Mouse (Mus musculus): ENCODE measurements around the gene Plekhj1. TPM values are rescaled to one million over a fixed set of nuclear protein-coding genes. Genes with fewer than 3 reads are reported as not detected.

Plekhj1 gene
- total and polyA plus RNA-seq, 2 experiments from 2014 or later: 74.4 to 99.4 TPM

GRCm38 (mm10) chr10:80812391-80813041 is 14.1 kb upstream of the Plekhj1 start:
- Histone ChIP-seq H3K9me3 (ENCODE audit: low read length) (no peaks in the 10 kb centered on the region), H3K9ac (replicated peaks; ENCODE audit: low read length) (no peak overlapping the region), H3K36me3 (ENCODE audit: insufficient read depth, low read length) (no peaks in the 10 kb centered on the region), H3K27ac (no peak overlapping the region), H3K4me3 (ENCODE audit: low read length) (no peak overlapping the region), H3K4me1 (ENCODE audit: insufficient read depth, low read length) (peaks cover 14% of the 10 kb centered on the region; the same call in 1 of the 2 replicates), H3K27me3 (ENCODE audit: insufficient read depth, low read length) (peaks cover 5% of the 10 kb centered on the region; the same call in 1 of the 2 replicates), H3K4me2 (ENCODE audit: low read depth, low read length) (no peak overlapping the region)
- no peak for TF ChIP-seq CTCF (IDR thresholded peaks at IDR 0.05; ENCODE audit: low read depth)
- ATAC-seq (no peak), DNase-seq (ENCODE audit: low spot score) (no peak)
- WGBS: 69% methylated on average over 5 of the region's 5 CpGs

- Histone ChIP-seq H3K27ac (no peak overlapping the region), H3K9ac (replicated peaks; ENCODE audit: low read length) (no peak overlapping the region), H3K27me3 (ENCODE audit: insufficient read depth, low read length) (peaks cover 5% of the 10 kb centered on the region; the same call in 1 of the 2 replicates), H3K4me2 (ENCODE audit: low read depth, low read length) (0 out of 2 replicates have a peak overlapping the region, but pooled peaks have one; percentile 23), H3K4me3 (ENCODE audit: low read length) (no peak overlapping the region), H3K9me3 (ENCODE audit: low read length) (no peaks in the 10 kb centered on the region), H3K36me3 (ENCODE audit: insufficient read depth, low read length) (no peaks in the 10 kb centered on the region), H3K4me1 (ENCODE audit: insufficient read depth, low read length) (peaks cover 21% of the 10 kb centered on the region)
- 7% methylated on average over 15 of the region's 20 CpGs for WGBS
- TF ChIP-seq CTCF (IDR thresholded peaks at IDR 0.05; ENCODE audit: low read depth): no peak
- DNase-seq (ENCODE audit: low spot score) (no peak), ATAC-seq (no peak)
Observed at GRCm38 (mm10) chr10:80810084-80810483, 11.7 kb upstream of the Plekhj1 start.

- H3K4me3 ChIP-seq (ENCODE audit: low read length): peak overlapping the region; percentile 8; the same call in 1 of the 2 replicates
- WGBS: 10% methylated on average over 17 of the region's 18 CpGs
- H3K4me1 ChIP-seq (ENCODE audit: insufficient read depth, low read length): peaks cover 21% of the 10 kb centered on the region
- ATAC-seq (no peak), DNase-seq (ENCODE audit: low spot score) (no peak)
- peak overlapping the region; percentile 81 for H3K4me2 ChIP-seq (ENCODE audit: low read depth, low read length)
- H3K9ac ChIP-seq (replicated peaks; ENCODE audit: low read length): 0 out of 2 replicates have a peak overlapping the region, but pooled peaks have one; percentile 3
- H3K27me3 ChIP-seq (ENCODE audit: insufficient read depth, low read length): peaks cover 5% of the 10 kb centered on the region; the same call in 1 of the 2 replicates
- no peak overlapping the region for H3K27ac ChIP-seq
- no peak for TF ChIP-seq CTCF (IDR thresholded peaks at IDR 0.05; ENCODE audit: low read depth)
- no peaks in the 10 kb centered on the region for H3K9me3 ChIP-seq (ENCODE audit: low read length)
- peaks cover 8% of the 10 kb centered on the region; the same call in 1 of the 2 replicates for H3K36me3 ChIP-seq (ENCODE audit: insufficient read depth, low read length)
Observed at GRCm38 (mm10) chr10:80808985-80809632, 10.7 kb upstream of the Plekhj1 start.

- TF ChIP-seq CTCF (IDR thresholded peaks at IDR 0.05; ENCODE audit: low read depth): no peak
- Histone ChIP-seq H3K9ac (replicated peaks; ENCODE audit: low read length) (0 out of 2 replicates have a peak overlapping the region, but pooled peaks have one; percentile 3), H3K4me2 (ENCODE audit: low read depth, low read length) (peak overlapping the region; percentile 81), H3K4me3 (ENCODE audit: low read length) (peak overlapping the region; percentile 8; the same call in 1 of the 2 replicates), H3K9me3 (ENCODE audit: low read length) (no peaks in the 10 kb centered on the region), H3K36me3 (ENCODE audit: insufficient read depth, low read length) (peaks cover 14% of the 10 kb centered on the region), H3K4me1 (ENCODE audit: insufficient read depth, low read length) (peaks cover 21% of the 10 kb centered on the region), H3K27me3 (ENCODE audit: insufficient read depth, low read length) (peaks cover 5% of the 10 kb centered on the region; the same call in 1 of the 2 replicates), H3K27ac (0 out of 2 replicates have a peak overlapping the region, but pooled peaks have one; percentile 79)
- ATAC-seq (no peak), DNase-seq (ENCODE audit: low spot score) (no peak)
- 17% methylated on average over 39 of the region's 40 CpGs for WGBS
Observed at GRCm38 (mm10) chr10:80808099-80808984, 9.9 kb upstream of the Plekhj1 start.

GRCm38 (mm10) chr10:80807057-80807627 is 8.7 kb upstream of the Plekhj1 start:
- Histone ChIP-seq H3K27me3 (ENCODE audit: insufficient read depth, low read length) (peaks cover 5% of the 10 kb centered on the region; the same call in 1 of the 2 replicates), H3K27ac (peak overlapping the region; percentile 79), H3K36me3 (ENCODE audit: insufficient read depth, low read length) (peaks cover 25% of the 10 kb centered on the region), H3K9ac (replicated peaks; ENCODE audit: low read length) (peak overlapping the region; percentile 79), H3K4me1 (ENCODE audit: insufficient read depth, low read length) (peaks cover 21% of the 10 kb centered on the region), H3K4me2 (ENCODE audit: low read depth, low read length) (peak overlapping the region; percentile 81), H3K4me3 (ENCODE audit: low read length) (peak overlapping the region; percentile 43), H3K9me3 (ENCODE audit: low read length) (no peaks in the 10 kb centered on the region)
- ATAC-seq (peak; percentile 84), DNase-seq (ENCODE audit: low spot score) (peak; percentile 91)
- WGBS: 0% methylated on average over 58 of the region's 58 CpGs
- no peak for TF ChIP-seq CTCF (IDR thresholded peaks at IDR 0.05; ENCODE audit: low read depth)
